Mouse (Mus musculus) layer of hippocampus, adult 8-10 months (tissue): ENCODE measurements at regions not wholly inside any gene's neighbourhood (a gene's known extent, or its start where the extent isn't known, plus 50 kb on each side); places are given as distances from the start of the nearest gene placed in this dataset.

Experiments used
- DNase-seq, 2 experiments: peaks; one replicate each; pipeline ENCODE4 v3.0.0; 2022; ENCODE audit warnings: low spot score in 2 of 2

GRCm38 (mm10) chr14:109266521-109266920 lies 352.6 kb upstream of the Slitrk1 start:
- DNase-seq, result no peak

- DNase-seq, result no peak
Observed at GRCm38 (mm10) chr14:109261990-109262389, 348.0 kb upstream of the Slitrk1 start.

DNA sequence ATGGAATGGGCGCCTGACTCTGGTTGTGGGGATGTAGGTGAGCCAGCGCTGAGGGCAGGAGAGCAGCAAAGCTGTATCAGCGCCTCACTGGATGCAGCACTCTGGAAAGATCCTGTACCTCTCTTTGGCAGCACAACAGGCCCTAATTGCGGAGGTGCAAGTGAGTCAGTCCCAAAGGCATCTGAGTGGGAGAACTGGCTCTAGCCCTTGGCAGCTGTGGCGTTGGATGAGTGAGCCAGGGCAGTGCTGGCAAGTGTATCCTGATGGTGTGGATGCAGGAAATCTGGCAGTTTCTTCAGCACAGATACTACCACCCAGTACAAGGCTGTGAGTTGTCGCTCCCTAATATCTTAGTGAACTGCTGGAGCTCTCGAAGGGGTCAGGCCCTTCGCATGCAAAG lies 300.9 kb upstream of the Slitrk1 start:
- DNase-seq, result peak; percentile 9 to 28

DNA sequence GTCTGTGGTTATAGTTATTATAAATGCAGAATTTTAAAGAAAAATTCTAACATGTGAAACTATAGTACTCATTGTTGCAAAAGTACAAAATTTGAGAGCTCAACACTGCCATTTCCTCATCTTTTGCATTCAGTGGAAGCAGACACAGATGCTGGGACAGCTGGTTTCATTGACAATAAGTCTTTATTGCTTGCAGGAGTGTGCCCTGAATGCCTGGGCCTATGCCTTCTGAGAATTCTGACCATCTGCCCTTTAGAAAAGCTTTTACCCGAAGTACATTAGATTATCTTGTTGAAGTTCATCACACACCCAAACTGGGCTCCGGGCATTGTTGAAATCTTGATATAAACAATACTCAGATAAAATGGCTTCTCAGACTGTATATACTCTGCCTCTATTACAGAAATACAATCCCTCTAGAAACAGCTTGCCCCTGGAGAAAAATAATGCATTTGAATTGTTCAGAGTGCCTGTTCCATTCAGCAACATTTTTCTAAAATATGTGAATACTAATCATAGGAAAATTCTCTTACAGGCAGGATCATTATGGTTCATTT lies 266.1 kb upstream of the Slitrk1 start:
- peak; percentile 5 to 14 for DNase-seq

DNA sequence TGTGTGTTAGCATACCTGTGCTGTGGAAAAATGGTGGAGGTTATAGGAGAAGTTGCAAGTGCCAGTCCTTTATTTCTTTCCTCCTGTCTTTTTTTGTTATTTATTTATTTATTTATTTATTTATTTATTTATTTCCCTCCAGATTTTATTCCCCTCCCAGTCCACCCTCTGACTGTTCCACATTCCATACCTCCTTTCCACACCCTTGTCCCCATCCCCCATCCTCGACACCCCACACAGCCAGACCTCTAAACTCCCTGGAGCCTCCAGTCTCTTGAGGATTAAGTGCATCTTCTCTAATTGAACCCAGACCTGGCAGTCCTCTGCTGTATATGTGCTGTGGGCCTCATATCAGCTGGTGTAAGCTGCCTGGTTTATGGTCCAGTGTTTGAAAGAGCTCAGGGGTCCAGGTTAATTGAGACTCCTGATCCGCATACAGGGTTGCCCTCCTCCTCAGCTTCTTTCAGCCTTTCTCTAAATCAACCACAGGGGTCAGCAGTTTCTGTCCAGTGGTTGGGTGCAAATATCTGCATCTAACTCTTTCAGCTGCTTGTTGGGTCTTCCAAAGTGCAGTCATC lies 262.7 kb upstream of the Slitrk1 start:
- no peak for DNase-seq

DNA sequence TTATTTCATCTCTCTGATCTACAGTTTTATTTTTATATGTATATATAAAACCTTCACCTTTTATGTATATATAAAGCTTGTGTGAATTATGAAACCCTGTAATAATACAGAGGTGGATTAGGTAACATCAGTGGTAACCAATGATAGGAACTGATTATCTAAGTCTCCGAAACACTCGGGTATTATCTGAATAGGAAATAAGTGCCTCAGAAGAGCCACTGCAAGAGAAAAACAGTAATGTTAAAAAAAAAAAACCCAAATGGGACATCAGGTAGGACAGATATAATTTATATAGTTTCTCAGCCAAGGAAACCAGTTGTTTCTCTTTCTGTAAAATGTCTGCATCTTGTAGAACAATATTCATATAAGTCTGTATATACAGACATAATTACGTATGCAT lies 261.9 kb upstream of the Slitrk1 start:
- DNase-seq, result no peak
